Mouse (Mus musculus) liver, postnatal 0 days (tissue): Measurements from ENCODE around the gene Por.

Experiments used
- CTCF ChIP-seq: sonication (generic); IDR thresholded peaks from 2 replicates; pipeline ENCODE4 v1.5.1; 2016; ENCODE audit warnings: antibody characterized with exemption, low read depth
- EP300 ChIP-seq: IDR thresholded peaks from 2 replicates; pipeline ENCODE4 v1.6.1; 2016; ENCODE audit warnings: antibody characterized with exemption, low read depth, mild to moderate bottlenecking

GRCm38 (mm10) chr5:135643552-135643842 is 26.3 kb upstream of the Por start:
- TF ChIP-seq CTCF = no peak
- TF ChIP-seq EP300 = no peak
